Mouse (Mus musculus): ENCODE data around the gene Ncor2.

Gene Ncor2

DNA sequence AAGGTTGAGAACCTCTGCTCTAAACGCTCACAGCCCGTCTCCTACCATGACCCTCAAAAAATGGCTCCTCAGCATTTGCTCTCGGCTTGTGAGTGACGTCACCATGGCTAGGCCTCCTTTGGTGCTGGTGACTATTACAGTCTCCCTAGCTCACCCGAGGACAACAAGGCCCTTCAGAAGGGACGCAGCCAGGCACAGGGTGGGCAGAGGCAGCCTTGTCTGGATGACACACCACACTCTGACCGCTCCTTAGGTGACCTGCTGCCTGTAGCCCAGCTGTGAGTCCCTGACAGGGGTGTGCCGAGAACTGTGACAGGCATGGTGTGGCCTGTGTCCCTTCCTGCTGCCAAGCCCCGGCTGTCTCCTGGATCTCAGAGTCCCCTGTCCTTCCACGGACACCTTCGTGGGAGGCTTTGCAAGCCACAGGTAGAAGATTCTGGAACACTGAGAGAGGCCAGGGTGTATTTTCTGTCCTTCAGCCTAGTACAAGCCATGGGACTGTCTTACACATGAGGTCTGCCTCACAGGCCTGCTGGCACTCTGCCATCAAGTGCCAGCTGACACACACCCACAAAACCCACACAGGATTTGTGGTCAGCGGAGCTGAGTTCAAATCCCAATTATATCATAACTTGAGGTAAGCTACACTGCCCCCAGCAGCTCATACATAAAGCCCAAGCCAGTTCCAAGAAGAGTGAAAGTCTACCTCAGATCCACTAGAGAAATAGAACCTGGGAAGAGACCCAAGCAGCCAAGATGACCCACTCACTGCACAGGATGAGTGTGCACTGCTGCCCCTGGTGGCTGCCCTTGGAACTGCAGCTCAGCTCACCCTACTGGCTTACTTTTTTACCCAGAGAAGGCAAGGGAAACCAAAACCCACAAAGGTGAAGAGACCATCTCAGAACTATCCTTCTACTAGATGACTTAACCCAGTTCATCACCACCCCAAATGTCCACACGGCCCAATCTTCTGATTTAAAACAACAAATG, 112.2 kb downstream of the Ncor2 start:
- DNase-seq (ENCODE audit: low read depth, low spot score): no peak

DNA sequence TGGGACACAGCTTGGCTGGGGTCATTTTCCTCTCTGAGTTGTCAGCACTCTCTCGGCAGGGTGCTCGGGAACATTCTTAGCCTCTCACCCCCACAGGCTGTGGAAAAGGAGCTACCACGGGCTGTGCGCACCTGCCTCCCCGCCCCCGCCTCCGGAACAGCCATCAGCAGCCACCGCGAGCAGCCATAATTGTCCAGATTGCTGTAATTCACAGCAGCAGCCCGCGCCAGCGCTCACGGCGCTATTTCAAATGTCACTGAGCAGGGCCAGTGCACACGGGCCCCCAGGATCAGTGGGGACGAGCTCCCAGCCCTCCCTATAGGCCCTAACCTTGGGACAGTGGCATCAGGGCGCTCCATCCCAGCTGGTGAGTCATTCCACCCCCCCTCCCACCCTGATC, 116.0 kb downstream of the Ncor2 start:
- no peak for DNase-seq (ENCODE audit: low read depth, low spot score)

DNA sequence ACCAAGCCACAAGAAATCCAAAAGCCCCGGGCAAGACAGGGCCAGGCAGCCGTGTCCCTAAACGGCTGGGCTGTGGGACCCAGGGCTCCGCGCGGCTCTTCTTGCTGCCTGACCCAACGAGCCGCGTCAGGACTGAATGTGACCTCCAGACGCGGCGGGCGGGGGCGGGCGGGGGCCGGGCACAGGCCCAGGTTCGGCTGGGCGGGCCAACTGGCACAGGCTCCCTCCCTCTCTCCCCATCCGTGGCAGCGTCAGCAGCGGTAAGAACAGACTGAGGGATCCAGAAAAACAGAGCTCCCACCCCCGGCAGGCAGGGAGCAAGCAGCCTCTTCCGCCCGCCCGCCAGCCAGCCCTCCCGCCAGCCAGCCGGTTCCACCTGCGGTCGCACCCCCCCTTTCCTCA, 120.8 kb downstream of the Ncor2 start:
- DNase-seq (ENCODE audit: low read depth, low spot score): no peak

DNA sequence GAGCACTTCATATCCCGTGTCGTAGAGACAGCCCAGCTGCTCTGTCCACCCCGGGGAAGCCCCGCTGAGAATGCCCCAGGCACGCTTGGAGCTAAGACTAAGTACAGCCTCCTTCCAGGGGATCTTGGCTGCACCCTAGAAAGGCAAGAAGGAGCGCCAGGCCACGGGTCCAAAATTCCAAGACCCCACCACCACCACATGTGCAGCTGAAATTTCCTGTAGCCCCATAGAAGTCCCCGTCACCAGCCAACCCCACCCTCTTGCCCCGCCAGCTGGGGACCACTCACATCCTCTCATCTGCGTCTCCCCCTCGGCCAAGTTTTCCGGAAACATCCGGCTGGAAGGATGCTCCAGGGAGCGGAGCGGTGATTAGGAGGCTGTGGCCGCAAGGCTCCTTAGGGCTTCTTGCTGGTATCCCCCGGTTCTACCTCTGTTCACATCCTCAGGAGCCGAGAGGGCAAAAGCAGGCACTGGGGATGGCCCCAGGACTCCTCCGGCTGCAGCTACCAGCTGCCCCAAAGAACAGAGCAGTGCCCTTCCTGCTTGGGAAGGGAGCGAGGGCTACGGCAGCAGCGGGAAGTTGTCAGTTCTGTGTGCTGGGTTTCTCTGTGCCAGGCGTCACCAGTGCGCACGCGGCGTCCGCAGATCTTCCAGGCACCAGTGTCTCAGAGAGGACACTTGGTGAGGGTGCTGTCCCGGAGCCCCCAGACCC, 121.3 kb downstream of the Ncor2 start:
- DNase-seq (ENCODE audit: low read depth, low spot score): no peak

DNA sequence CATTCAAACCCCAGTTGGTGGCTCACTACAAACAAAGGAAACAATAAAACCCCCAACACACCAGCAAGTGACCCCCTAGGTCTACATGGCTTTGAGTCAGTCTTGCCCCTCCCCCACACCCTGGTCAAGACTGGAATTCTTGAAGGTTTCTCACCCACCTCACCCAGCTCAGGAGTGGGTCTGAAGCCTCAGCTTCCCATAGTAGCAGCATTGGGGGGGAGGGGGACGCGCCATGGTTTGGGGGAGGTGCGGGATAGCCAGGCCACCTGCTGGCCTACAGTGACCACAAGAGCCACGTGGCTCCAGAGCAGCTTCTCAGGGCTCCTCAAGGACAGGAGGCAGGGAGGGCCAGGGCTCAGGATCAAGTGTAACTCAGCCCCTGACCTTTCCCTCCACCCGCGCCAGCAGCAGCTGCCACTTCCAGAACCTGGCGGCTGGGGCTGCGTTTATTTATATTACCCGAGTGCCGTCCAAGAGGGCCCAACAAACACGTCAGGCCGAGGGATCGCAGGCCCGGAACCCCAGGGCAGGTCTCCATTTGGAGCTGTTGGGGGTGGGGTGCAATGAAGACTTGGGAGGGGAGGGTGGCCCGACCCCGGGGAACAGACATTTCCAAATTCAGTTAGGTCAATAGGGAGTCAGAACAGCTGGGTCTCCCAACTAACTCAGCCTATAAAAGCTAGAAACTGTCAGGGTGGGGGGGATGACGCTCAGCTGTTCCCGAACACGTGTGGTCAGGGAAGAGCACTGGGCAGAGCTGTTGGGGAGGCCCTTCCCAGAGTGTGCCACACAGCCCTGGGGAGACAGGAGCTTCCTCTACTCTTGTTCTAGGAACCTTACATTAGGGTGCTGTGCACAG, 122.1 kb downstream of the Ncor2 start:
- no peak for DNase-seq (ENCODE audit: low read depth, low spot score)

DNA sequence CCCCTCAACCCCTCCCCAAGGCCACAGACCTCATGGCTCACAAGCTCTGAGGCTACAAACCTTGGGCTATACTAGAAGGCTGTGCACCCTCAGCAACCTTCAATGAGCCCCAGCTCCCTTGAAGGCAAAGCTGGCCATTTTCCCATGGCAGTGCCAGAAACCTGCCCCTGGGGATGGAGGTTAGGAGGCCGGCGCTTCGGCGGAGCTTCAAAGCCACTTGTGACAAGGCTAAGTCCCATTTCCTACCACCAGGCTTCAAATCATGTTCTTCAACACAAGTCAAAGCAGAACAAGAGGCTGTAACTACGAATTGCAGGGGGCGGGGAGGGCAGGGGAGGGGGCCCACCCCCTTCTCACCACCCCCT, 122.7 kb downstream of the Ncor2 start:
- DNase-seq (ENCODE audit: low read depth, low spot score): no peak

DNA sequence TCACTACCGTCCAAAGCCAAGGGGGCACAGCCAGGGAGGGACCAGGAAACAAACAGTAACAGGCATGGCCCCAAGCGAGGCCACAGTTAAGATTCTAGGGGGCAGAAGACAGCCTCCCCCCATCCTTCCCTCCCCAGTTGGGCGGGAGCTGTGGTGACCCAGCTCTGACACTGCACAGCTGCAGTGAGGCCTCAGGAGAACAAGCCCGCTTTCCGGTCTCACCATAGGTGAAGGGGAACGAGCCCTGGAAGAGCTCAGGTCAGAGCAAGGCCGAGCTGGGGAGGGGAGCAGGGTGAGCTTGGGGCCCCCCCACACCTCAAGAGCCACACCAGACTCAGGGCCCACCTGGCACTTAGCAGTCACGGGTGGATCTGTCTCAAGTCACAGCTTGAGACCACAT, 123.1 kb downstream of the Ncor2 start:
- no peak for DNase-seq (ENCODE audit: low read depth, low spot score)

DNA sequence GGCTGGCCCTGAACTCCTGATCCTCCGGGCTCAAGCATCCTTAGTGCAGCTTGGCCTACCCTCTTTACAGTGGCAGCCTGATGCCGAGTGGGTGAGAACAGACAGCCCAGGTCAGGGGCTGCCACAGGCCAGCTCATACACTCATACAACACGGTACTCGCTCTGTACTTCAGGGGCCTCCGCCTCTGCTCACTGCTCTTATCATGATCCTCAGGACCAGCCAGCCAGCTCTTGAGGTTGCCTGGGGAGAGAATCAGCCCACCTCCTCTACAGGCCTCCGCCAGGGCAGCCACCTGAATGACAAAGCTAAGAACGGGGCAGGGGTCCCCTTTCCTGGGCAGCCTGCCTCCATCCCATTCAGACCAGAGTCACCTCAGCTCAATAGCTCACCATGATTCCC, 125.4 kb downstream of the Ncor2 start:
- DNase-seq (ENCODE audit: low read depth, low spot score): no peak

DNA sequence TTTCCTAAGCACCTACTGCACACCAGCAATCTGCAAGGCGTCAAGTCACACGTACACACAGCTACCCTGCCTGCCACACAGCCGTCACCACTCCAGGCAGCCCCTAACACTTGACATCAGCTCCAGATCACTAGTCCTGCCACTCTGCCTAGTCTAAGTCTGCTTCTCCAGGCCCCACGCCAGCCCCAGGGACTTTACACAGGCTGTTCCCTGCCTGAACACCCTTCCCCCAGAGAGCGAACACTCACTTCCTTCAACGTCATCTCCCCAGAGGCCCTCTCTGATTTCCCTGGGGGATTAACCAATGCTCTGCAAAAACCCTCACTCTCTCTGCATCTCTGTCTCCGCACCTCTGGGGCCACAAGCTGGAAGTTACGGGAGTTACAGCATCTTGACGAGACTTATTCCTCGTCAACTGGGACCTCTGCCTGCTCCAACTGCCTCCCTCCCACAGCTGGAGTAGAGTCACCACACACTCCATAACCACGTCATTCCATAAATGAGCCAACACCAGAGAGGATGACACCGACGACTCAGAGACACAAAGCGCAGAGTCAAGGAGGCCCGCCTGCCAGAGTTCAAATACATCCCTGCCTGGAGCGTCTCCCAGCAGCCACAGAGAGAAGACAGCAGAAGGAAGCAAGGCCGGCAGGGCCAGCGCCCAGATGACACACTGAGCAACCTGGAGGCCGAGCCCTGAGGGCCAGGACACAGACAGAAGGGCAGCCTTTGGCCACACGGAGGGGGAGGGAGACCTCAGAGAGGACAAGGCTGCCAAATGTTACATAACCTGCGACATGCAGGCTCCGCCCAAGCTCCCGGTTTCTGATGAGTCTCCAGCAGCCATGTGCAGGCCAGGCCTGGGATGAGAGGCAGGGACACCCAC, 126.2 kb downstream of the Ncor2 start:
- DNase-seq (ENCODE audit: low read depth, low spot score): no peak

DNA sequence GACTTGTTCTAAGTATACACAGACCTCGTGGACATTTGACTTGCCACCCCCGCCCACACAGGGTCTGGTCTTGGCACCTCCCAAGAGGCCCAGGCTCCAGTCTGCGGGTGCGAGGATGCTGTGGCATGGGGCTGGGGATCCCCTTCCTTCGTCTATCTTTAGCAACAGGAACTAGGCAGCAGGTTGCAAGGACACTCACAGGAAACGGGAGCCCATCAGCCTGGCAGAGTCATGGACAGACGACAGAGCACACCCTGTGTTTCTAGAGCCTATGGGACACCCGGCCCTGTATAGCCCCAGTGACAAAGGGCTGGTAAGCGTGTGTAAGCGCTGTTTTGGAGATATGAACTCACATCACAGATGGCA, 126.8 kb downstream of the Ncor2 start:
- no peak for DNase-seq (ENCODE audit: low read depth, low spot score)

DNA sequence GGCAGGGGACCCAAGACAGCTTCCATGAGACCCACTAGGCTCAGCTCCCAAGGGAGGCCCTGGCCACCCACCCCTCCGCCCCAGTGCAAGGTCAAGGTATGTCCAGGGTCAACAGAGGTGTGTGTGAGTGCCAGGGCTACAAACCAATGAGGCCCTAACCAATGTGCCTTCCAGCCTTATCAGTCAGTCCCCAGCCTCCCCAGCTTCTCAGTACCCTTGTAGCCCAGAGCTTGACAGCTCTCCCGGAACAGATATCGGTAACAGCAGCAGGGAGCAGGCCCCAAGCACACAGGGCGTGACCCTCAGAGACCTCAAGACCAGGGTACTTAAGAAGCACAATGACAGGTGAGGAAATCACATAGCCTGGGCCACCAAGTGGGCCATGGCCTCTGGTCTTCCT, 129.5 kb downstream of the Ncor2 start:
- no peak for DNase-seq (ENCODE audit: low read depth, low spot score)

DNA sequence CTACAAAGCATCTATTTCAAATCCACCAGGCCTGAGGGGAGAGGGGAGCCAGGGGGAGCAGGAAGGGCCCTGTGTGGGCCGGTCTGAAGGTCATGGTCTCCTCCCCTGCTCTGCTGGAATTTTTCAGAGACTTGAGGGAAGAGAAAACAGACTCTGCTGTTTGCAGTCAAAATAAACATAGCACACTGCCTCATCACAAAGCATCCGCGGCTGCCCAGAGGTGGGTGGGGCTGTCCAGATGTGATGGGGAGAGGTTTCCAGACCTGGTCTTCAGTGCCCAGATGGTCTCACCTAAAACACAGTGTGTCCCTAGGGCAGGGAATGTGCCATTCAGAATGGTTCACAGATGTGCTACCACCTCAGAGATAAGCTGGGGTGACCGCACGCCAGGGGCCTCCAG, 132.6 kb downstream of the Ncor2 start:
- DNase-seq (ENCODE audit: low read depth, low spot score): no peak

DNA sequence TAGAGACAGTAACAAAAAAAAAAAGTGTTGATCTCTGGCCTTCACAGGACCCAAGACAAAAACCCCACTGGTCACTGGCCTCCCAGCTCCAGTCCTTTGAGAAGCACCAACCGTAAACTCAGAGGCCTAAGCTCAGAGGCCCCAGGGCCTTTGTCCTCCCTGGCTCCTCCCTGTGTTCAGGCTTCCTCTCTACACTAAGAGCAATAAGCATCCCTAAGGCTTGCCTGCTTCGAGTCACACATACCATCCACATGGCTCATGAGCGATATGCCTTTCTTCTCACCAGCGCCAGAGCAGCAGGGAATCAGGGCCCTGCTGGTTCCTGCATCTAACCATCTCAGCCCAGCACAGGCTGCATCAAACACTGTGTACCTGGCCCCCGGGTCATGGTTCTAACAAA, 133.8 kb downstream of the Ncor2 start:
- no peak for DNase-seq (ENCODE audit: low read depth, low spot score)

DNA sequence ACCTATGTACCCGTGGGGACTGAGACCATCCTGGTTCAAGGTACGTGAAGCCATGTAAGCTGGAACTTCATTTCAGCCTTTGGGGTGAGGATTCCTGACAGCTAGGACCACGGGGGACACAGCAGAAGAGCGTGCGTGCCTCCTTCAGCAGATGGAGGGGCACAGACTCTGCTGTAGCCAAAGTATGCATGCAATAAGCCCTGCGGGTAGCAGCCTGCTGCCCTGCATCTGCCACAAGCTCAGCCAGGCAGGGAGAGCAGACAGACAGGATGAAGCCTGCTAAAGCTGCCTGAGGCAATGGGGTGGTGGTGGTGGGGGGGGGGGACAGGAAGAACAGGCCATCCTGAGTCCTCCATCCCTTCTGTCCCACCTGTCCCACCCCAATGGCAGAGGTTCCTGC, 135.6 kb downstream of the Ncor2 start:
- DNase-seq (ENCODE audit: low read depth, low spot score): no peak

DNA sequence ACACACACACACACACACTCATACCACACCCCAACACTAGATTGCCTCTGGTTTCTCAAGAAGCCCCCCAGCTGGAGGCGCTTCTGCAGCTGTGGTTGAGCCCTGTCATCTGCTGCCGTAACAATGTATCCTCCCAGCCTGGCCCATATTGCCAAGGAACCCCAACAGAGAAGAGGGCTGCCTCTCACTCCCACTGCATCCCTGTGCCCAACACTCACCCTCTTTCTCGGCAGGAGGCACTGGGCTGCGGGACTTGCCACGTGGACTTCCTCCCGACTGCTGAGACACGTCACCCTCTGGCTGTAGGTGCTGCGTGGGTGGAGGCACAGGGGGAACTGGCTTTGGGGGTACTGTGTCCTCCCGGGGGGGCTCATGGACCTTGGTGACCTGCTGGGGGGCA, 137.4 kb downstream of the Ncor2 start:
- no peak for DNase-seq (ENCODE audit: low read depth, low spot score)

DNA sequence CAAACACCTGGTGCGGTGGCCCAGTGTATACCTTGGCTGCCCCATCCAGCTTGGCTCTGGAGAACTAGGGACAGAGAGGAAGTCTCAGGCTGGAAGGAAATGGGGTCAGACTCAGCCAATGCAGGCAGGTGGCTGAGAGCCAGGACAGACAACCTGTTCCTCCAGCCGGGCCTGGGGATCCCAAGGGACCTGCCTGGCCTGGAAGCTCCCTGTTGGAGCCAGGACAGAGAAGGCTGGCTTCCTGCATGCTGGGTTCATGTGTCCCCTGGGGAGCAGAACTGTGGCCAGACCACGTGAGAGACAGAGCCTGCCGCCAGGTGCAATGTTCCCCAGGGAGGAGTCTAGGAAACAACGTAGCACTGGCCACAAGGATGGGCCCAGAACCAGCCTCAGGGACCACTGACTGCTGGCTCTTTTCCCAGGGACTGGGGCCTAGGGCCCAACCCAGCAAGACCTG, 138.9 kb downstream of the Ncor2 start:
- no peak for DNase-seq (ENCODE audit: low read depth, low spot score)

DNA sequence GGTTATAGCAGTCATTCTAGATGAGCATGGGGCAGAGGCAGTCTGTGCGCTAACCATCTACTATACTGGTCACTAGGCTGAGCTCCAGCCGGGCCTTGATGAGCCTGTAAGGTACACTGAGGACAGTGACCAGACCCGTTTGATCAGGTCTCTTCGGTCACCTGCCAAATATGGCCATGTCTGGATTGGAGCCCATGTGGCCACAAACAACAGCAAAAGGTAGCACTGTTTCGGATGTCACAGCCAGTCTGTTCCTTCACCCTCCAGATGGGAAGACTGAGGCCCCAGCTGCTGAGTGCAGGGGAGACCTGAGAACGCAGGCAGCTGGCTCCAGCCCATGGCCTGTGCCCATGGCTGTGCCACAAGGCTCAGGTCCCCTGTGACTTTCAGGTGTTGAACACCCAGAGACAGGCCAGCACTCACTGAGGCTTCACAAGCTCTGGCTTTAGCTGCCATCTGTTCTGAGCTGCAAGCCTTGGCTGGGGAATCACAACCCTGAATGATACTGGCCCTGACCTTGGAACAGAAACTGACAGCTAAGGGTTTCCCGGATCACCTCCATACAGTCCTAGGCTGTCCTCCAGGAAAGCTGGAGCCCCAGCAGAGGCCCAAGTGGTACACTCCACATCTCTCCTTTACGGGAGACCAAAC, 139.5 kb downstream of the Ncor2 start:
- DNase-seq (ENCODE audit: low read depth, low spot score): no peak

DNA sequence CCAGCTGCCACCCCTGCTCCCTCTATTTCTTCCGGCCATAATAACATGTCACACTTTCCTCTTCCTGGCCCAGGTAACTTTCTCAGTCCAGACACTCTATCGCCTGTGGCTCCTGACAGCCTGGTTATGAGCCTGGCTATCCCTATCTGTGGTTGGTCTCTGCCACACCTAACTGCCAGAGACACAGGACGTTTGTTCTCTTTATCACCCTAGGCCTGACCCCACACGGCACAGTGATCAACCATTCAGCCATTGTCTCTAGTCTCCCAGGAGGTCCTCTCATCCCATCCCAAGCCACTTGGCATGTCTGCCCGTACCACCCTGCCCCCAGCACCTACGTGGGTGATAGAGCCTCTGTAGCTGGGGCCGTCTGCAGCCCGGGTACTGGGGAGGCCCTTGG, 142.5 kb downstream of the Ncor2 start:
- DNase-seq (ENCODE audit: low read depth, low spot score): no peak

DNA sequence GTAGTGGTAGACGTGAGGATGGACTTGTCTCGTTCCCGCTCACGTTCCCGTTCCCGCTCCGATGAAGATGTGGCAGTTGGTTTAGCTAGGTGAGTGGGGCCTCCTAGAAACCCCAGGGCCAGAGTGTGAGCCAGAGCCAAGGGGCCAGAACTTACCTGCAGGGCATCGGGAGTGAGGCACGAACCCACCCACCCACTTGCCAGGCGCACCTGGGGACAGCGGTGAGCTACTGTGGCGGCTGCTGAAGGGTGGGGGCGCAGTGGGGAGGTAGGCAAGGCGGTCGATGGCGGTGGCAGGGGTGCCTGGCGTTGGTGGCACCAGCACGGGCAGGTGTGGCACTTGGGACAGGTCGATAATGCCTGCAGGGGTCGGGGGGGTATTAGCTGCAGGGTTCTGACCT, 150.1 kb downstream of the Ncor2 start:
- no peak for DNase-seq (ENCODE audit: low read depth, low spot score)

DNA sequence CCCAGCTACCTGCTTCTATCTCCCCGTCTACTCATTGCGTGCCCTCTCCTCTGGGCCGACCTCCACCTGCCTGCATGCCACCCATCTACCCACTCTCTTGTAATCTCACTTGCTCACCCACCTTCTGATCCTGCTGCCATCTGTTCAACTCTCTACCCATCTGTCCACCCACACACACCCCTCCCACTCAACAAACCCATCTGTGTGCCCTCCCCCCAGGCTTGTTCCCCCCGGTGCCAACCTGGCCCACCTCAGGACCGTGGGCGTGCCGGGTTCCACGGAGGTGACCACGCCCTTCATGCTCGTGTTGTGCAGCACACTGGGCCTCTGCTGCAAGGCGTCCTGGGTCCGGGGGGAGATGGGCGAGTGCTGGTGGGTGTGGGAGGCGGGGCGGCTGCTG, 150.6 kb downstream of the Ncor2 start:
- no peak for DNase-seq (ENCODE audit: low read depth, low spot score)

DNA sequence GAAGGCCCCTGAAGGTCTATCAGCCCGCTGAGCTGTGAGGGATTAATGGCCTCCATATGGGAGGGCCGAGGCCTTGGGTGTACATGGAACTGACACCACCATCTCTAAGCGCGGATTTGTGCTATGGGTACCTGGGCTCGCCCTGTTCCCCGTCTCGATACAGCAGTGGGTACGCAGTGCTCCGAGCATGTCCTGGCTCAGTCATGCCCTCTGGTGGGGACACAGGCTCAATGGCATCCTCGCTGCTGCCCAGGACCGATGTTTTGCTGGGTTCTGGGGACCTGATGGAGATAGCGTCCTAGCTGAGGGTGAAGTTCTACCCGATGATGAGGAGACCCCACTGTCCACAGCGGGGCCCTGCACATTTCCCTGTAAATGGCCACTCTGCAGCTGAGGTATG, 155.0 kb downstream of the Ncor2 start:
- DNase-seq (ENCODE audit: low read depth, low spot score): no peak
